ENCODE assay signal across 8 mouse cellular contexts in the genomic region with DNA sequence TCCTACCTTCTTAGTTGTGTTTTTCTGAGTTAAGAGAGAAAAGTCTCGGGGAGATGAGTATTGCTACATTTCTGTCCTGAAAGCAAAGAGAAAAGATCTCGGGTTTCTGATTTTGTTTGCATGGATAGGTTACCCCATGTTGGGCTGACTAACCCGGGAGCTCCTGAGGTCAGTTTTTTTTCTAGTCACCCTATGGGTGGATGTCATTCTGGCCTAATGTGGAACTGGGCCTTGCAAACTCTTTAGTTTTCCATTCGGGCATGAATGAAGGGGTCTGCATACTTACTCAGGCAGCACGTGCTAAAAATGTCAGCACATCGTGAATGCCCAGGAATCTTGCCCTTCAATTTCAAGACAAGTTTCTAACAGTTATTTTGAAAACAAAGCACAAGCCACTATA. TPM values are rescaled to one million over a fixed set of nuclear protein-coding genes. Genes with fewer than 3 reads are reported as not detected.
DNase-seq lines count a peak whose midpoint lies in the region; ATAC-seq and TF ChIP-seq lines count a peak whose summit lies in the region.

No protein-coding gene starts in this region.

- peak overlapping the region; percentile 82 for H3K4me3 ChIP-seq in forebrain, embryonic 10.5 days
- H3K4me3 ChIP-seq in forebrain, postnatal 0 days (ENCODE audit: low read depth, low read length), result no peak overlapping the region
- H3K4me3 ChIP-seq in E14TG2a.4 (replicated peaks; ENCODE audit: low read length), result peak overlapping the region; percentile 85
- H3K4me3 ChIP-seq in hindbrain, embryonic 12.5 days, result peak overlapping the region; percentile 79; the same call in 1 of the 2 replicates
- peak overlapping the region; percentile 83 for H3K4me3 ChIP-seq in midbrain, embryonic 10.5 days

- WGBS in forebrain, embryonic 10.5 days, result 32% methylated on average over 6 of the region's 6 CpGs
- 19% methylated on average over 6 of the region's 6 CpGs for WGBS in forebrain, postnatal 0 days
- 28% methylated on average over 6 of the region's 6 CpGs for WGBS in hindbrain, embryonic 12.5 days
- WGBS in midbrain, embryonic 10.5 days, result 39% methylated on average over 6 of the region's 6 CpGs

- ATAC-seq in forebrain, postnatal 0 days, result no peak
- ATAC-seq in hindbrain, embryonic 12.5 days (ENCODE audit: low FRiP score), result no peak

- no peak overlapping the region for H3K9ac ChIP-seq in forebrain, postnatal 0 days
- no peak overlapping the region for H3K9ac ChIP-seq in hindbrain, embryonic 12.5 days

- no peak for DNase-seq in forebrain, embryonic 10.5 days (ENCODE audit: extremely low spot score, low spot score)
- DNase-seq in forebrain, postnatal 0 days, result no peak
- no peak for DNase-seq in midbrain, embryonic 10.5 days (ENCODE audit: low spot score)
- no peak for DNase-seq in frontal cortex, adult 2 months (ENCODE audit: extremely low spot score in 1 of 2, low spot score in 1 of 2)
- no peak for DNase-seq in ovary, postnatal 14 days (ENCODE audit: low spot score)
- DNase-seq in thymus, postnatal 36 days, result no peak

- H3K27me3 ChIP-seq in forebrain, embryonic 10.5 days (ENCODE audit: poor library complexity, severe bottlenecking), result no peaks in the 10 kb centered on the region
- H3K27me3 ChIP-seq in forebrain, postnatal 0 days (ENCODE audit: insufficient read depth, low read length), result no peaks in the 10 kb centered on the region
- H3K27me3 ChIP-seq in E14TG2a.4 (ENCODE audit: insufficient read depth, low read length), result no peaks in the 10 kb centered on the region
- peaks cover 4% of the 10 kb centered on the region for H3K27me3 ChIP-seq in hindbrain, embryonic 12.5 days
- H3K27me3 ChIP-seq in midbrain, embryonic 10.5 days (ENCODE audit: low read depth, poor library complexity, severe bottlenecking), result no peaks in the 10 kb centered on the region

- no peak overlapping the region; the same call in 1 of the 2 replicates for H3K4me2 ChIP-seq in forebrain, postnatal 0 days (ENCODE audit: low read depth)
- peak overlapping the region; percentile 85 for H3K4me2 ChIP-seq in hindbrain, embryonic 12.5 days (replicated peaks)

- TF ChIP-seq CTCF in forebrain, postnatal 0 days (IDR thresholded peaks at IDR 0.05; ENCODE audit: low read depth), result no peak
- no peak for TF ChIP-seq CTCF in E14TG2a.4 (conservative IDR thresholded peaks at IDR 0.05; ENCODE audit: low read length)

- H3K36me3 ChIP-seq in forebrain, embryonic 10.5 days (replicated peaks), result peaks cover 15% of the 10 kb centered on the region
- no peaks in the 10 kb centered on the region for H3K36me3 ChIP-seq in forebrain, postnatal 0 days (ENCODE audit: insufficient read depth)
- peaks cover 26% of the 10 kb centered on the region for H3K36me3 ChIP-seq in E14TG2a.4 (ENCODE audit: insufficient read depth, low read length)
- H3K36me3 ChIP-seq in hindbrain, embryonic 12.5 days, result no peaks in the 10 kb centered on the region
- H3K36me3 ChIP-seq in midbrain, embryonic 10.5 days, result peaks cover 14% of the 10 kb centered on the region

- H3K27ac ChIP-seq in forebrain, embryonic 10.5 days, result peak overlapping the region; percentile 92; the same call in 1 of the 2 replicates
- no peak overlapping the region for H3K27ac ChIP-seq in forebrain, postnatal 0 days (ENCODE audit: low read depth, low read length)
- no peak overlapping the region for H3K27ac ChIP-seq in hindbrain, embryonic 12.5 days
- H3K27ac ChIP-seq in midbrain, embryonic 10.5 days (replicated peaks), result 0 out of 2 replicates have a peak overlapping the region, but pooled peaks have one; percentile 93

- peaks cover 26% of the 10 kb centered on the region for H3K4me1 ChIP-seq in forebrain, embryonic 10.5 days
- H3K4me1 ChIP-seq in forebrain, postnatal 0 days (ENCODE audit: insufficient read depth), result no peaks in the 10 kb centered on the region
- peaks cover 44% of the 10 kb centered on the region for H3K4me1 ChIP-seq in E14TG2a.4 (replicated peaks; ENCODE audit: low read depth, low read length)
- peaks cover 7% of the 10 kb centered on the region for H3K4me1 ChIP-seq in hindbrain, embryonic 12.5 days
- H3K4me1 ChIP-seq in midbrain, embryonic 10.5 days, result peaks cover 18% of the 10 kb centered on the region

- H3K9me3 ChIP-seq in forebrain, embryonic 10.5 days, result no peaks in the 10 kb centered on the region
- no peaks in the 10 kb centered on the region for H3K9me3 ChIP-seq in forebrain, postnatal 0 days (ENCODE audit: low read length)
- H3K9me3 ChIP-seq in E14TG2a.4 (ENCODE audit: low read length), result no peaks in the 10 kb centered on the region
- H3K9me3 ChIP-seq in hindbrain, embryonic 12.5 days (replicated peaks), result no peaks in the 10 kb centered on the region
- H3K9me3 ChIP-seq in midbrain, embryonic 10.5 days (replicated peaks), result no peaks in the 10 kb centered on the region

RNA-seq across cellular contexts. Expression of a gene that starts 1.2 kb away (rescaled TPM):
- 7.6 and 7.9 TPM in 2 replicates for polyA plus RNA-seq in forebrain, embryonic 10.5 days (2016; fragmentation: Nextera tagmentation; extraction: Ambion mirVana)
- total RNA-seq in forebrain, postnatal 0 days (2014; rRNA removed), result 2.8 and 3.2 TPM in 2 replicates
- 0.86 and 1.3 TPM in 2 replicates for polyA plus RNA-seq in forebrain, postnatal 0 days (2015; fragmentation: Nextera tagmentation; extraction: Ambion mirVana)
- 2.8 and 2.9 TPM in 2 replicates for polyA plus RNA-seq in hindbrain, embryonic 12.5 days (2016; fragmentation: Nextera tagmentation; extraction: Ambion mirVana)
- 7.3 and 9.1 TPM in 2 replicates for polyA plus RNA-seq in midbrain, embryonic 10.5 days (2016; fragmentation: Nextera tagmentation; extraction: Ambion mirVana)
- polyA plus RNA-seq in frontal cortex, adult 2 months (2012; rRNA removed), result 2.3 and 2.4 TPM in 2 replicates

Comparison
In these comparisons a context has a peak if more than half of its experiments do, and no peak if none do; other contexts are left out.
1. H3K27ac ChIP-seq: peak in forebrain, embryonic 10.5 days (single experiment) and midbrain, embryonic 10.5 days (single experiment); none in forebrain, postnatal 0 days (single experiment) and hindbrain, embryonic 12.5 days (single experiment).